8 mouse cellular contexts compared by ENCODE assay signal in genomic region chr4:119931923-119932322, GRCm38 (mm10).
DNase-seq lines count a peak whose midpoint lies in the region; ATAC-seq lines count a peak whose summit lies in the region.

No protein-coding gene starts in this region.

- H3K27me3 ChIP-seq in neural tube, embryonic 15.5 days (replicated peaks) = 0 out of 2 replicates have a peak, but pooled peaks cover 4% of the 10 kb centered on the region

- peaks cover 28% of the 10 kb centered on the region for H3K4me1 ChIP-seq in neural tube, embryonic 15.5 days

- H3K27ac ChIP-seq in neural tube, embryonic 15.5 days (replicated peaks) = peak overlapping the region; percentile 68

- ATAC-seq in neural tube, embryonic 15.5 days (ENCODE audit: low FRiP score) = peak; percentile 68

- no peaks in the 10 kb centered on the region for H3K36me3 ChIP-seq in neural tube, embryonic 15.5 days

- DNase-seq in left cerebral cortex, postnatal 4 days = peak; percentile 77
- DNase-seq in left cerebral cortex, adult 18-20 months (ENCODE audit: low spot score in 2 of 2) = no peak
- peak; percentile 37 for DNase-seq in embryo, embryonic 9.5 days (ENCODE audit: extremely low spot score)
- peak; percentile 22 for DNase-seq in kidney, postnatal 14 days
- DNase-seq in liver (no peak), adipocyte (ENCODE audit: low spot score) (no peak)
- DNase-seq in gastrocnemius, adult 18-20 months (ENCODE audit: low spot score) = no peak

- H3K9ac ChIP-seq in neural tube, embryonic 15.5 days (replicated peaks) = no peak overlapping the region

- no peak overlapping the region for H3K4me3 ChIP-seq in neural tube, embryonic 15.5 days (replicated peaks)

- 12% methylated on average over 8 of the region's 8 CpGs for WGBS in neural tube, embryonic 15.5 days

- intact Hi-C loops in left cerebral cortex, postnatal 4 days (cut with DNase I) = no loop called here

- no peaks in the 10 kb centered on the region for H3K9me3 ChIP-seq in neural tube, embryonic 15.5 days (replicated peaks)

- H3K4me2 ChIP-seq in neural tube, embryonic 15.5 days = no peak overlapping the region

Comparison
In these comparisons a context has a peak if more than half of its experiments do, and no peak if none do; other contexts are left out.
1. DNase-seq: peak in left cerebral cortex, postnatal 4 days (single experiment), embryo, embryonic 9.5 days (single experiment) and kidney, postnatal 14 days (single experiment); none in left cerebral cortex, adult 18-20 months (0 of 2), liver (single experiment), gastrocnemius, adult 18-20 months (single experiment) and adipocyte (single experiment).